Mouse (Mus musculus) forebrain, embryonic 11.5 days (tissue): Measurements from ENCODE around the gene Tert. TPM values are rescaled to one million over a fixed set of nuclear protein-coding genes. Genes with fewer than 3 reads are reported as not detected.

Experiments used
- ATAC-seq: fragments of 200-750 bp; cut with Nextera tagmentation; replicated peaks from 2 replicates; pipeline ENCODE4 v1.8.0; 2017; ENCODE audit warnings: moderate TSS enrichment; ENCODE audit not compliant: low FRiP score
- DNase-seq: peaks from one replicate; pipeline ENCODE4 v3.0.0-alpha.2; 2017; ENCODE audit warnings: low spot score
- H3K27ac ChIP-seq: fragments of 300-500 bp; sonication (generic); 2 replicates; pipeline ENCODE4 v1.5.1; 2014; ENCODE audit warnings: low read depth, low read length
- H3K27me3 ChIP-seq: fragments of 300-500 bp; sonication (generic); 2 replicates; pipeline ENCODE4 v1.6.1; 2014; ENCODE audit warnings: mild to moderate bottlenecking, low read length, mixed read lengths; ENCODE audit not compliant: control insufficient read depth, insufficient read depth
- H3K36me3 ChIP-seq: fragments of 300-500 bp; sonication (generic); 2 replicates; pipeline ENCODE4 v1.6.1; 2014; ENCODE audit warnings: mild to moderate bottlenecking, low read length, moderate library complexity, mixed read lengths; ENCODE audit not compliant: control insufficient read depth, insufficient read depth
- H3K4me1 ChIP-seq: fragments of 300-500 bp; sonication (generic); replicated peaks from 2 replicates; pipeline ENCODE4 v1.6.1; 2014; ENCODE audit warnings: low read length, mixed read lengths; ENCODE audit not compliant: control insufficient read depth, insufficient read depth
- H3K4me2 ChIP-seq: fragments of 300-500 bp; sonication (generic); 2 replicates; pipeline ENCODE4 v1.6.1; 2014; ENCODE audit warnings: low read depth, mild to moderate bottlenecking, low read length, moderate library complexity, mixed read lengths; ENCODE audit not compliant: severe bottlenecking
- H3K4me3 ChIP-seq: fragments of 300-500 bp; sonication (generic); 2 replicates; pipeline ENCODE4 v1.5.1; 2014; ENCODE audit warnings: low read depth, low read length
- H3K9ac ChIP-seq: fragments of 300-500 bp; sonication (generic); 2 replicates; pipeline ENCODE4 v1.6.1; 2014; ENCODE audit warnings: low read length
- H3K9me3 ChIP-seq: fragments of 300-500 bp; sonication (generic); 2 replicates; pipeline ENCODE4 v1.6.1; 2016; ENCODE audit warnings: low read length, mixed read lengths; ENCODE audit not compliant: control insufficient read depth
- WGBS: fragments of 180-500 bp; shearing (Covaris S2); extraction: QIAGEN DNeasy Blood & Tissue Kit; methylation state at CpG from one replicate; pipeline ENCODE4 v1.1.7; 2014; 5-methylcytosine and 5-hydroxymethylcytosine counted together
- polyA plus RNA-seq: library from polyadenylated mRNA; unstranded; fragments of >200 nt; fragmentation: Nextera tagmentation; extraction: Ambion mirVana; gene quantifications from 2 replicates; pipeline ENCODE4 v1.2.1, GENCODE M21; 2014

The Tert gene
- polyA plus RNA-seq, 1 experiment from 2014 or later: 7.1 TPM

GRCm38 (mm10) chr13:73682226-73682625 lies 55.5 kb downstream of the Tert start:
- ATAC-seq (no peak), DNase-seq (no peak)
- Histone ChIP-seq H3K9ac (no peak overlapping the region), H3K4me1 (no peaks in the 10 kb centered on the region), H3K27me3 (no peaks in the 10 kb centered on the region), H3K4me2 (no peak overlapping the region), H3K27ac (no peak overlapping the region), H3K36me3 (no peaks in the 10 kb centered on the region), H3K4me3 (no peak overlapping the region), H3K9me3 (no peaks in the 10 kb centered on the region)
- WGBS: 87% methylated on average over 2 of the region's 2 CpGs

GRCm38 (mm10) chr13:73683682-73684081 lies 57.0 kb downstream of the Tert start:
- H3K9me3 ChIP-seq: no peaks in the 10 kb centered on the region
- no peaks in the 10 kb centered on the region for H3K27me3 ChIP-seq
- WGBS: 86% methylated on average over 11 of the region's 11 CpGs
- H3K4me2 ChIP-seq: no peak overlapping the region
- no peak overlapping the region for H3K27ac ChIP-seq
- no peaks in the 10 kb centered on the region for H3K36me3 ChIP-seq
- no peaks in the 10 kb centered on the region for H3K4me1 ChIP-seq
- no peak overlapping the region for H3K4me3 ChIP-seq
- ATAC-seq (no peak), DNase-seq (no peak)
- no peak overlapping the region for H3K9ac ChIP-seq

- WGBS: 84% methylated on average over 1 of the region's 1 CpGs
- Histone ChIP-seq H3K36me3 (no peaks in the 10 kb centered on the region), H3K9ac (no peak overlapping the region), H3K27me3 (no peaks in the 10 kb centered on the region), H3K4me2 (no peak overlapping the region), H3K27ac (no peak overlapping the region), H3K9me3 (no peaks in the 10 kb centered on the region), H3K4me1 (no peaks in the 10 kb centered on the region), H3K4me3 (no peak overlapping the region)
- ATAC-seq (no peak), DNase-seq (no peak)
Observed at GRCm38 (mm10) chr13:73684412-73684811, 57.7 kb downstream of the Tert start.

GRCm38 (mm10) chr13:73685502-73685901 lies 58.8 kb downstream of the Tert start:
- Histone ChIP-seq H3K4me2 (no peak overlapping the region), H3K9ac (no peak overlapping the region), H3K27me3 (no peaks in the 10 kb centered on the region), H3K27ac (no peak overlapping the region), H3K36me3 (no peaks in the 10 kb centered on the region), H3K4me3 (no peak overlapping the region), H3K9me3 (no peaks in the 10 kb centered on the region), H3K4me1 (no peaks in the 10 kb centered on the region)
- WGBS: 92% methylated on average over 6 of the region's 6 CpGs
- DNase-seq: no peak
- ATAC-seq: no peak

GRCm38 (mm10) chr13:73687601-73688000 lies 60.9 kb downstream of the Tert start:
- no peak overlapping the region for H3K27ac ChIP-seq
- no peaks in the 10 kb centered on the region for H3K4me1 ChIP-seq
- 78% methylated on average over 3 of the region's 3 CpGs for WGBS
- H3K9ac ChIP-seq: no peak overlapping the region
- DNase-seq (no peak), ATAC-seq (no peak)
- no peak overlapping the region for H3K4me2 ChIP-seq
- no peaks in the 10 kb centered on the region for H3K9me3 ChIP-seq
- H3K27me3 ChIP-seq: no peaks in the 10 kb centered on the region
- H3K4me3 ChIP-seq: no peak overlapping the region
- H3K36me3 ChIP-seq: no peaks in the 10 kb centered on the region

- WGBS: 85% methylated on average over 4 of the region's 4 CpGs
- ATAC-seq: no peak
Observed at GRCm38 (mm10) chr13:73688934-73689333, 62.2 kb downstream of the Tert start.

GRCm38 (mm10) chr13:73692249-73692868 lies 65.6 kb downstream of the Tert start:
- 36% methylated on average over 10 of the region's 10 CpGs for WGBS
- ATAC-seq (peak; percentile 73), DNase-seq (peak; percentile 81)
- H3K9me3 ChIP-seq: no peaks in the 10 kb centered on the region
- H3K9ac ChIP-seq: no peak overlapping the region
- H3K36me3 ChIP-seq: no peaks in the 10 kb centered on the region
- H3K27me3 ChIP-seq: no peaks in the 10 kb centered on the region
- no peak overlapping the region for H3K4me2 ChIP-seq
- no peak overlapping the region for H3K4me3 ChIP-seq
- H3K27ac ChIP-seq: no peak overlapping the region
- no peaks in the 10 kb centered on the region for H3K4me1 ChIP-seq

More at GRCm38 (mm10) chr13:73688934-73689333, 62.2 kb downstream of the Tert start:
- H3K27me3 ChIP-seq: no peaks in the 10 kb centered on the region
- H3K27ac ChIP-seq: no peak overlapping the region
- H3K4me1 ChIP-seq: no peaks in the 10 kb centered on the region
- no peak for DNase-seq
- H3K4me2 ChIP-seq: no peak overlapping the region
- H3K36me3 ChIP-seq: no peaks in the 10 kb centered on the region
- no peak overlapping the region for H3K4me3 ChIP-seq
- H3K9ac ChIP-seq: no peak overlapping the region
- no peaks in the 10 kb centered on the region for H3K9me3 ChIP-seq

- no peaks in the 10 kb centered on the region for H3K4me1 ChIP-seq
- H3K27me3 ChIP-seq: no peaks in the 10 kb centered on the region
- 73% methylated on average over 2 of the region's 2 CpGs for WGBS
- no peak overlapping the region for H3K4me3 ChIP-seq
- no peak overlapping the region for H3K9ac ChIP-seq
- no peaks in the 10 kb centered on the region for H3K36me3 ChIP-seq
- no peak for ATAC-seq
- no peaks in the 10 kb centered on the region for H3K9me3 ChIP-seq
- no peak for DNase-seq
- no peak overlapping the region for H3K27ac ChIP-seq
- no peak overlapping the region for H3K4me2 ChIP-seq
Observed at GRCm38 (mm10) chr13:73693333-73693732, 66.6 kb downstream of the Tert start.

- ATAC-seq (no peak), DNase-seq (no peak)
- H3K27ac ChIP-seq: no peak overlapping the region
- no peaks in the 10 kb centered on the region for H3K9me3 ChIP-seq
- H3K4me2 ChIP-seq: no peak overlapping the region
- no peaks in the 10 kb centered on the region for H3K36me3 ChIP-seq
- 82% methylated on average over 1 of the region's 1 CpGs for WGBS
- H3K4me3 ChIP-seq: no peak overlapping the region
- no peak overlapping the region for H3K9ac ChIP-seq
- H3K27me3 ChIP-seq: no peaks in the 10 kb centered on the region
- H3K4me1 ChIP-seq: no peaks in the 10 kb centered on the region
Observed at GRCm38 (mm10) chr13:73694972-73695371, 68.3 kb downstream of the Tert start.
